Mouse (Mus musculus) stomach, postnatal 0 days (tissue): Measurements from ENCODE around the gene Usp10.

Experiments
- CTCF ChIP-seq: IDR thresholded peaks from 2 replicates; pipeline ENCODE4 v1.5.1; 2016; ENCODE audit warnings: antibody characterized with exemption, low read depth, mild to moderate bottlenecking, moderate library complexity
- EP300 ChIP-seq: optimal IDR thresholded peaks from 2 replicates; pipeline ENCODE3; 2016; ENCODE audit warnings: antibody characterized with exemption

DNA sequence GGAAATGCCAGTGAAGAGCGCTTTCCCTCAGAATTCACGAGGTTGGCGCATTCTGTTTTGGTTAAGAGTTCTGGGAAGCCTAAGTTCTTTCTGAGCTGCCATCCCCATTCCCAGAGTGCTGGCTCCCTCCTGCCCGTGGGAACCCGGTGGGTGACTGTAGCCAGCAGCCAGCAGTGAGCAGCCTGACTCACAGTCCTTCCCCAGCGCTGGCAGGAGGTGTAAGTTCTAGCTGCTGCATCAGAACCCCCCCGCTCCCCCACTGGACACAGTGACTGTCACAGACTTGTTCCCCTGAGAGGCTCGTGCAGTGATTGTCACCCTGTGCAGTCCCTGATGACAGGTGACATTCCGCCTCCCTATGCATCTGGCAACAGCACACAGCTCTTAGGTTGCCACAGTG lies 60.0 kb downstream of the Usp10 start:
- no peak for TF ChIP-seq CTCF
- no peak for TF ChIP-seq EP300
